Mouse (Mus musculus) T-cell, adult 2 months (primary cell): Measurements from ENCODE around the gene Arid1b.
"Not testable (repeated sequence)": the region's sequence is repeated elsewhere in the genome, so short reads cannot be mapped to it uniquely, and the experiment has no call there.

ENCODE experiments used
- DNase-seq: peaks from one replicate; pipeline ENCODE4 v3.0.0; 2022; ENCODE audit warnings: low spot score

Gene Arid1b

GRCm38 (mm10) chr17:5088241-5088640, 94.1 kb downstream of the Arid1b start:
- DNase-seq, result not testable (repeated sequence)

- DNase-seq, result no peak
These were observed 94.7 kb downstream of the Arid1b start for GRCm38 (mm10) chr17:5088822-5089221.

GRCm38 (mm10) chr17:5089541-5089940, 95.4 kb downstream of the Arid1b start:
- DNase-seq, result peak; percentile 70

- no peak for DNase-seq
These were observed 97.4 kb downstream of the Arid1b start for GRCm38 (mm10) chr17:5091490-5091889.

GRCm38 (mm10) chr17:5091934-5092333, 97.8 kb downstream of the Arid1b start:
- DNase-seq, result no peak

GRCm38 (mm10) chr17:5093343-5093742, 99.2 kb downstream of the Arid1b start:
- peak; percentile 33 for DNase-seq

GRCm38 (mm10) chr17:5094636-5095035, 100.5 kb downstream of the Arid1b start:
- no peak for DNase-seq

GRCm38 (mm10) chr17:5095741-5096140, 101.6 kb downstream of the Arid1b start:
- no peak for DNase-seq

GRCm38 (mm10) chr17:5097046-5097445, 102.9 kb downstream of the Arid1b start:
- no peak for DNase-seq

GRCm38 (mm10) chr17:5097545-5098475, 103.7 kb downstream of the Arid1b start:
- DNase-seq, result no peak

GRCm38 (mm10) chr17:5098727-5099126, 104.6 kb downstream of the Arid1b start:
- DNase-seq, result no peak

GRCm38 (mm10) chr17:5099238-5099637, 105.1 kb downstream of the Arid1b start:
- DNase-seq, result no peak

GRCm38 (mm10) chr17:5101157-5101556, 107.0 kb downstream of the Arid1b start:
- no peak for DNase-seq

- DNase-seq, result no peak
These were observed 107.8 kb downstream of the Arid1b start for GRCm38 (mm10) chr17:5101887-5102286.

- no peak for DNase-seq
These were observed 111.6 kb downstream of the Arid1b start for GRCm38 (mm10) chr17:5105746-5106145.

- DNase-seq, result no peak
These were observed 112.4 kb downstream of the Arid1b start for GRCm38 (mm10) chr17:5106263-5107195.

GRCm38 (mm10) chr17:5107501-5107900, 113.4 kb downstream of the Arid1b start:
- no peak for DNase-seq

GRCm38 (mm10) chr17:5108022-5108421, 113.9 kb downstream of the Arid1b start:
- no peak for DNase-seq

- DNase-seq, result no peak
These were observed 114.5 kb downstream of the Arid1b start for GRCm38 (mm10) chr17:5108546-5109142.

GRCm38 (mm10) chr17:5109343-5109742, 115.2 kb downstream of the Arid1b start:
- no peak for DNase-seq

- no peak for DNase-seq
These were observed 116.0 kb downstream of the Arid1b start for GRCm38 (mm10) chr17:5110159-5110558.

GRCm38 (mm10) chr17:5110981-5111380, 116.8 kb downstream of the Arid1b start:
- not testable (repeated sequence) for DNase-seq
